Mouse (Mus musculus) embryonic fibroblast, embryonic 13.5 days (primary cell): Measurements from ENCODE around the gene Zp1.

Experiments
- CTCF ChIP-seq: IDR thresholded peaks from 2 replicates; pipeline ENCODE4 v1.5.1; 2011; ENCODE audit warnings: mild to moderate bottlenecking, control low read depth, low read length, moderate library complexity, borderline replicate concordance; ENCODE audit not compliant: insufficient read depth
- POLR2A ChIP-seq: IDR thresholded peaks from 2 replicates; pipeline ENCODE4 v1.6.1; 2011; ENCODE audit warnings: low read depth, mild to moderate bottlenecking, control low read depth, low read length, moderate library complexity

DNA sequence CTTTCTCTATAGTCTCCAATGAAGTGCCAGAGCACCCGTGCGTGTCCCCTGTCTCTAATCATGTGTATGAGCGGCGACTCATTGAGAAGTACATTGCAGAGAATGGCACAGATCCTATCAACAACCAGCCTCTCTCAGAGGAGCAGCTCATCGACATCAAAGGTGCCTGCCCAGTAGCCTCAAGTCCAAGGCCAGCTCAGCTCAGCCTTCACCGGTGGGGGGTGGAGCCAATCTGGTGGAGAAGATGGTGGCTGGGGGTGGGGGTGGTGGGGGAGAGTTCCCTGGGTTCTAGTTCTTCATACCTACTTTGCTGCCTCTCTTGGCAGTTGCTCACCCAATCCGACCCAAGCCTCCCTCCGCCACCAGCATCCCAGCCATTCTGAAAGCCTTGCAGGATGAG lies 22.9 kb downstream of the Zp1 start:
- TF ChIP-seq CTCF, result no peak
- TF ChIP-seq POLR2A, result no peak
